Mouse (Mus musculus) embryonic facial prominence, embryonic 11.5 days (tissue): ENCODE data around the gene Igf1r. TPM values are rescaled to one million over a fixed set of nuclear protein-coding genes. Genes with fewer than 3 reads are reported as not detected.

Experiments used
- ATAC-seq: fragments of 200-750 bp; cut with Nextera tagmentation; replicated peaks from 2 replicates; pipeline ENCODE4 v1.8.0; 2017; ENCODE audit warnings: low read depth; ENCODE audit not compliant: insufficient number of reproducible peaks, low FRiP score, low TSS enrichment
- DNase-seq: peaks from one replicate; pipeline ENCODE4 v3.0.0-alpha.2; 2015; ENCODE audit warnings: low spot score
- H3K27ac ChIP-seq: fragments of 300-500 bp; sonication (generic); replicated peaks from 2 replicates; pipeline ENCODE4 v1.5.1; 2014; ENCODE audit warnings: mild to moderate bottlenecking, low read depth, low read length, control low read depth
- H3K27me3 ChIP-seq: fragments of 300-500 bp; sonication (generic); 2 replicates; pipeline ENCODE4 v1.6.1; 2014; ENCODE audit warnings: mild to moderate bottlenecking, low read length, moderate library complexity, mixed read lengths; ENCODE audit not compliant: control insufficient read depth, insufficient read depth
- H3K36me3 ChIP-seq: fragments of 300-500 bp; sonication (generic); replicated peaks from 2 replicates; pipeline ENCODE4 v1.6.1; 2014; ENCODE audit warnings: low read depth, mild to moderate bottlenecking, low read length, moderate library complexity, mixed read lengths; ENCODE audit not compliant: control insufficient read depth, insufficient read depth
- H3K4me1 ChIP-seq: fragments of 300-500 bp; sonication (generic); 2 replicates; pipeline ENCODE4 v1.6.1; 2014; ENCODE audit warnings: low read length, mixed read lengths; ENCODE audit not compliant: control insufficient read depth, insufficient read depth
- H3K4me2 ChIP-seq: fragments of 300-500 bp; sonication (generic); 2 replicates; pipeline ENCODE4 v1.6.1; 2014; ENCODE audit warnings: low read depth, mild to moderate bottlenecking, control low read depth, low read length, moderate library complexity
- H3K4me3 ChIP-seq: fragments of 300-500 bp; sonication (generic); 2 replicates; pipeline ENCODE4 v1.5.1; 2014; ENCODE audit warnings: low read depth, low read length, control low read depth
- H3K9ac ChIP-seq: fragments of 300-500 bp; sonication (generic); replicated peaks from 2 replicates; pipeline ENCODE4 v1.6.1; 2014; ENCODE audit warnings: mild to moderate bottlenecking, control low read depth, low read length
- H3K9me3 ChIP-seq: fragments of 300-500 bp; sonication (generic); replicated peaks from 2 replicates; pipeline ENCODE4 v1.6.1; 2016; ENCODE audit warnings: mild to moderate bottlenecking, low read length, inconsistent platforms, mixed read lengths; ENCODE audit not compliant: control insufficient read depth
- WGBS: fragments of 180-500 bp; shearing (Covaris S2); extraction: QIAGEN DNeasy Blood & Tissue Kit; methylation state at CpG from one replicate; pipeline ENCODE4 v1.1.7; 2014; 5-methylcytosine and 5-hydroxymethylcytosine counted together
- polyA plus RNA-seq: library from polyadenylated mRNA; unstranded; fragments of >200 nt; fragmentation: Nextera tagmentation; extraction: Ambion mirVana; gene quantifications from 2 replicates; pipeline ENCODE4 v1.2.1, GENCODE M21; 2014

Gene Igf1r
- polyA plus RNA-seq, 1 experiment from 2014 or later: 19.4 TPM

GRCm38 (mm10) chr7:68224006-68224405, 271.4 kb downstream of the Igf1r start:
- Histone ChIP-seq H3K4me1 (peaks cover 11% of the 10 kb centered on the region), H3K9ac (no peak overlapping the region), H3K36me3 (peaks cover 8% of the 10 kb centered on the region), H3K4me2 (no peak overlapping the region), H3K9me3 (no peaks in the 10 kb centered on the region), H3K4me3 (no peak overlapping the region), H3K27ac (no peak overlapping the region; the same call in 1 of the 2 replicates), H3K27me3 (no peaks in the 10 kb centered on the region)
- no peak for ATAC-seq
- DNase-seq: no peak
- WGBS: 87% methylated on average over 5 of the region's 5 CpGs

- peaks cover 11% of the 10 kb centered on the region for H3K4me1 ChIP-seq
- 94% methylated on average over 9 of the region's 9 CpGs for WGBS
- H3K27me3 ChIP-seq: no peaks in the 10 kb centered on the region
- H3K4me3 ChIP-seq: no peak overlapping the region
- H3K9me3 ChIP-seq: no peaks in the 10 kb centered on the region
- ATAC-seq: no peak
- no peak overlapping the region for H3K27ac ChIP-seq
- no peak for DNase-seq
- H3K9ac ChIP-seq: no peak overlapping the region
- H3K36me3 ChIP-seq: peaks cover 3% of the 10 kb centered on the region
- H3K4me2 ChIP-seq: no peak overlapping the region
Observed at GRCm38 (mm10) chr7:68225427-68226054, 272.9 kb downstream of the Igf1r start.

GRCm38 (mm10) chr7:68227021-68227420, 274.4 kb downstream of the Igf1r start:
- ATAC-seq (no peak), DNase-seq (no peak)
- H3K27ac ChIP-seq: no peak overlapping the region
- H3K36me3 ChIP-seq: peaks cover 3% of the 10 kb centered on the region
- H3K27me3 ChIP-seq: no peaks in the 10 kb centered on the region
- no peak overlapping the region for H3K9ac ChIP-seq
- no peak overlapping the region for H3K4me3 ChIP-seq
- WGBS: 82% methylated on average over 11 of the region's 11 CpGs
- H3K4me1 ChIP-seq: peaks cover 11% of the 10 kb centered on the region
- no peaks in the 10 kb centered on the region for H3K9me3 ChIP-seq
- H3K4me2 ChIP-seq: no peak overlapping the region

GRCm38 (mm10) chr7:68227621-68228020, 275.0 kb downstream of the Igf1r start:
- Histone ChIP-seq H3K9me3 (no peaks in the 10 kb centered on the region), H3K27me3 (no peaks in the 10 kb centered on the region), H3K9ac (no peak overlapping the region), H3K4me1 (peaks cover 11% of the 10 kb centered on the region), H3K4me2 (no peak overlapping the region), H3K36me3 (peaks cover 3% of the 10 kb centered on the region), H3K4me3 (no peak overlapping the region), H3K27ac (no peak overlapping the region)
- ATAC-seq (no peak), DNase-seq (no peak)
- 82% methylated on average over 4 of the region's 4 CpGs for WGBS

GRCm38 (mm10) chr7:68228491-68228890, 275.9 kb downstream of the Igf1r start:
- Histone ChIP-seq H3K4me1 (peaks cover 7% of the 10 kb centered on the region), H3K27ac (no peak overlapping the region), H3K27me3 (no peaks in the 10 kb centered on the region), H3K9ac (no peak overlapping the region; the same call in 1 of the 2 replicates), H3K4me3 (no peak overlapping the region), H3K4me2 (no peak overlapping the region), H3K36me3 (peaks cover 3% of the 10 kb centered on the region), H3K9me3 (no peaks in the 10 kb centered on the region)
- ATAC-seq (no peak), DNase-seq (peak; percentile 56)
- WGBS: 26% methylated on average over 6 of the region's 6 CpGs

GRCm38 (mm10) chr7:68230831-68231230, 278.2 kb downstream of the Igf1r start:
- Histone ChIP-seq H3K4me2 (no peak overlapping the region), H3K36me3 (peaks cover 3% of the 10 kb centered on the region), H3K27ac (no peak overlapping the region), H3K27me3 (no peaks in the 10 kb centered on the region), H3K9me3 (no peaks in the 10 kb centered on the region), H3K4me3 (no peak overlapping the region), H3K9ac (no peak overlapping the region), H3K4me1 (peaks cover 6% of the 10 kb centered on the region)
- DNase-seq (no peak), ATAC-seq (no peak)
- 89% methylated on average over 9 of the region's 9 CpGs for WGBS

- Histone ChIP-seq H3K36me3 (no peaks in the 10 kb centered on the region; the same call in 1 of the 2 replicates), H3K9me3 (no peaks in the 10 kb centered on the region), H3K27me3 (no peaks in the 10 kb centered on the region), H3K4me2 (no peak overlapping the region), H3K27ac (no peak overlapping the region), H3K4me3 (no peak overlapping the region), H3K4me1 (peaks cover 6% of the 10 kb centered on the region), H3K9ac (no peak overlapping the region)
- ATAC-seq (no peak), DNase-seq (no peak)
- 85% methylated on average over 5 of the region's 5 CpGs for WGBS
Observed at GRCm38 (mm10) chr7:68232521-68232920, 279.9 kb downstream of the Igf1r start.

GRCm38 (mm10) chr7:68233619-68234223, 281.1 kb downstream of the Igf1r start:
- H3K9me3 ChIP-seq: no peaks in the 10 kb centered on the region
- DNase-seq (peak; percentile 76), ATAC-seq (peak; percentile 35; the same call in 1 of the 2 replicates)
- no peaks in the 10 kb centered on the region for H3K27me3 ChIP-seq
- WGBS: 23% methylated on average over 13 of the region's 13 CpGs
- no peaks in the 10 kb centered on the region; the same call in 1 of the 2 replicates for H3K4me1 ChIP-seq
- no peak overlapping the region for H3K4me2 ChIP-seq
- no peaks in the 10 kb centered on the region; the same call in 1 of the 2 replicates for H3K36me3 ChIP-seq
- no peak overlapping the region for H3K4me3 ChIP-seq
- H3K27ac ChIP-seq: no peak overlapping the region; the same call in 1 of the 2 replicates
- H3K9ac ChIP-seq: no peak overlapping the region
